In the genomic region with DNA sequence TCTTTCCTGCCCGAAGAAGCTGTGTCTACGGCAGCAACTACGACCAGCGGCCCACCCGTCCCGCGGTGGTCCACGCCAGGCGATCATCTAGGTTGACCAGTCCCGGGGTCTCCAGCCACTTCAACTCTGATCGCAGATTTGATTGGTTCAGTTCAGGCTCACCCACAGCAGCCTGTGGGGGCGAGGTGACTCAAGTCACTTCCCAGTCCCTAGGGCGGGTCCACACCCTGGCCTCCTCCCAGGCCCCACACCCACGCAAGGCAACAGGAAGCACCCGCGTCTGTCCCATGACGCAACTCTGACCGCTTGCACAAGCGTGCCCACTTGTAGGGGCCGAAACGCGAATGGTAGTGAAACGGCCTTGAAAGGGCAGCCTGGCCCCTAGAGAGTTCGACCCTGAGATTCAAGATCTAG, we compare ENCODE assay signal across 8 mouse cellular contexts. TPM values are rescaled to one million over a fixed set of nuclear protein-coding genes. Genes with fewer than 3 reads are reported as not detected.
A peak's percentile ranks its signal among the peaks of the same experiment; 100 is the strongest.
DNase-seq lines count a peak whose midpoint lies in the region; ATAC-seq and TF ChIP-seq lines count a peak whose summit lies in the region.

No protein-coding gene starts in this region.

- no peaks in the 10 kb centered on the region for H3K4me1 ChIP-seq in ES-Bruce4 (ENCODE audit: control insufficient read depth, insufficient read depth, low read length)
- peaks cover 18 to 47% of the 10 kb centered on the region in 2 experiments for H3K4me1 ChIP-seq in heart, embryonic 14.5 days (ENCODE audit: control insufficient read depth in 2 of 2, insufficient read depth in 2 of 2, low read length in 2 of 2)
- H3K4me1 ChIP-seq in kidney, postnatal 0 days (replicated peaks; ENCODE audit: insufficient read depth, low read length), result peaks cover 41% of the 10 kb centered on the region
- H3K4me1 ChIP-seq in lung, postnatal 0 days (ENCODE audit: insufficient read depth, low read depth, low read length), result peaks cover 27% of the 10 kb centered on the region
- H3K4me1 ChIP-seq in olfactory bulb, adult 2 months (ENCODE audit: control insufficient read depth, insufficient read depth, low read length), result peaks cover 33% of the 10 kb centered on the region

- WGBS in heart, embryonic 14.5 days, result under 1% methylated on average over 24 of the region's 24 CpGs
- WGBS in kidney, postnatal 0 days, result under 1% methylated on average over 24 of the region's 24 CpGs
- under 1% methylated on average over 24 of the region's 24 CpGs for WGBS in lung, postnatal 0 days
- WGBS in olfactory bulb, adult 2 months, result 7% methylated on average over 24 of the region's 24 CpGs

- H3K27ac ChIP-seq in ES-Bruce4 (ENCODE audit: insufficient read depth, low read length), result peak overlapping the region; percentile 99
- H3K27ac ChIP-seq in heart, embryonic 14.5 days (replicated peaks in 1 of 2; ENCODE audit: control insufficient read depth in 1 of 2, insufficient read depth in 1 of 2, low read depth in 2 of 2, low read length in 2 of 2), result peak overlapping the region; percentile 89 to 94
- H3K27ac ChIP-seq in kidney, postnatal 0 days, result peak overlapping the region; percentile 95
- peak overlapping the region; percentile 99 for H3K27ac ChIP-seq in lung, postnatal 0 days (ENCODE audit: low read length)
- 0 out of 2 replicates have a peak overlapping the region, but pooled peaks have one; percentile 4 for H3K27ac ChIP-seq in olfactory bulb, adult 2 months (ENCODE audit: insufficient read depth, low read depth, low read length)

- TF ChIP-seq EP300 in ES-Bruce4 (IDR thresholded peaks at IDR 0.05; ENCODE audit: insufficient read depth, low read depth, low read length), result peak; percentile 49; the same call in 1 of the 2 replicates
- peak; percentile 86 for TF ChIP-seq EP300 in lung, postnatal 0 days (IDR thresholded peaks at IDR 0.05)

- peak; percentile 51 for ATAC-seq in erythroblast, adult 5-6 weeks (replicated peaks; ENCODE audit: low FRiP score, poor library complexity, severe bottlenecking)
- ATAC-seq in heart, embryonic 14.5 days (ENCODE audit: insufficient number of reproducible peaks, insufficient read depth, low FRiP score, low read depth), result peak; percentile 42
- ATAC-seq in kidney, postnatal 0 days (replicated peaks; ENCODE audit: low FRiP score, low read depth), result peak; percentile 17
- ATAC-seq in lung, postnatal 0 days, result peak; percentile 69

- peaks cover 16% of the 10 kb centered on the region for H3K36me3 ChIP-seq in ES-Bruce4 (ENCODE audit: control insufficient read depth, insufficient read depth, low read length, poor library complexity, severe bottlenecking)
- H3K36me3 ChIP-seq in heart, embryonic 14.5 days (ENCODE audit: control insufficient read depth, insufficient read depth, low read length), result no peaks in the 10 kb centered on the region
- H3K36me3 ChIP-seq in kidney, postnatal 0 days (ENCODE audit: insufficient read depth, low read length), result no peaks in the 10 kb centered on the region
- no peaks in the 10 kb centered on the region for H3K36me3 ChIP-seq in lung, postnatal 0 days (ENCODE audit: insufficient read depth, low read length)

- H3K4me3 ChIP-seq in ES-Bruce4 (ENCODE audit: low read depth, low read length), result peak overlapping the region; percentile 88
- peak overlapping the region; percentile 69 to 83 for H3K4me3 ChIP-seq in heart, embryonic 14.5 days (ENCODE audit: control insufficient read depth in 1 of 2, insufficient read depth in 1 of 2, low read depth in 1 of 2, low read length in 2 of 2)
- H3K4me3 ChIP-seq in kidney, postnatal 0 days (replicated peaks; ENCODE audit: low read depth, low read length), result peak overlapping the region; percentile 86
- peak overlapping the region; percentile 97 for H3K4me3 ChIP-seq in lung, postnatal 0 days (ENCODE audit: low read depth, low read length)
- peak overlapping the region; percentile 56 for H3K4me3 ChIP-seq in olfactory bulb, adult 2 months (ENCODE audit: insufficient read depth, low read depth, low read length)

- H3K9me3 ChIP-seq in ES-Bruce4 (replicated peaks; ENCODE audit: control insufficient read depth, insufficient read depth, low read length, poor library complexity, severe bottlenecking), result no peaks in the 10 kb centered on the region
- H3K9me3 ChIP-seq in heart, embryonic 14.5 days (ENCODE audit: control insufficient read depth, low read length), result no peaks in the 10 kb centered on the region
- no peaks in the 10 kb centered on the region for H3K9me3 ChIP-seq in kidney, postnatal 0 days (replicated peaks; ENCODE audit: low read length)
- no peaks in the 10 kb centered on the region for H3K9me3 ChIP-seq in lung, postnatal 0 days (ENCODE audit: low read length)

- DNase-seq in adrenal gland, postnatal 4 days (ENCODE audit: low spot score in 2 of 2), result peak; percentile 61 to 76
- DNase-seq in kidney, postnatal 0 days (ENCODE audit: low spot score), result peak; percentile 87
- peak; percentile 98 for DNase-seq in lung, postnatal 0 days (ENCODE audit: low spot score)
- DNase-seq in thymus, postnatal 36 days, result peak; percentile 72 to 81

- no peaks in the 10 kb centered on the region for H3K27me3 ChIP-seq in ES-Bruce4 (ENCODE audit: control insufficient read depth, insufficient read depth, low read length, poor library complexity, severe bottlenecking)
- no peaks in the 10 kb centered on the region for H3K27me3 ChIP-seq in heart, embryonic 14.5 days (ENCODE audit: control insufficient read depth, insufficient read depth, low read length)
- no peaks in the 10 kb centered on the region for H3K27me3 ChIP-seq in kidney, postnatal 0 days (ENCODE audit: insufficient read depth, low read length)
- H3K27me3 ChIP-seq in lung, postnatal 0 days (replicated peaks; ENCODE audit: insufficient read depth, low read length), result no peaks in the 10 kb centered on the region

- no peak for TF ChIP-seq POLR2A in ES-Bruce4 (IDR thresholded peaks at IDR 0.05; ENCODE audit: insufficient read depth, low read length)
- no peak for TF ChIP-seq POLR2A in olfactory bulb, adult 2 months (IDR thresholded peaks at IDR 0.05; ENCODE audit: insufficient read depth, low read depth, low read length)

- TF ChIP-seq CTCF in ES-Bruce4 (IDR thresholded peaks at IDR 0.05; ENCODE audit: low read depth, low read length), result no peak
- TF ChIP-seq CTCF in kidney, postnatal 0 days (IDR thresholded peaks at IDR 0.05; ENCODE audit: low read depth), result no peak
- TF ChIP-seq CTCF in lung, postnatal 0 days (IDR thresholded peaks at IDR 0.05), result no peak; the same call in 1 of the 2 replicates
- no peak for TF ChIP-seq CTCF in olfactory bulb, adult 2 months (IDR thresholded peaks at IDR 0.05; ENCODE audit: insufficient read depth, low read depth, low read length)

- H3K9ac ChIP-seq in ES-Bruce4 (ENCODE audit: low read depth, poor library complexity, severe bottlenecking), result peak overlapping the region; percentile 94
- H3K9ac ChIP-seq in heart, embryonic 14.5 days (ENCODE audit: low read length), result peak overlapping the region; percentile 95
- H3K9ac ChIP-seq in kidney, postnatal 0 days (ENCODE audit: low read depth, low read length), result peak overlapping the region; percentile 90
- peak overlapping the region; percentile 99 for H3K9ac ChIP-seq in lung, postnatal 0 days (replicated peaks; ENCODE audit: low read depth)

- H3K4me2 ChIP-seq in heart, embryonic 14.5 days (ENCODE audit: low read length), result peak overlapping the region; percentile 68
- peak overlapping the region; percentile 80 for H3K4me2 ChIP-seq in kidney, postnatal 0 days (ENCODE audit: low read length)
- peak overlapping the region; percentile 79 for H3K4me2 ChIP-seq in lung, postnatal 0 days (replicated peaks; ENCODE audit: low read depth, low read length)

RNA-seq across cellular contexts. Expression of a gene that starts 1.2 kb away (rescaled TPM):
- polyA plus RNA-seq in ES-Bruce4 (2011; ENCODE audit: insufficient read depth, insufficient read length, low read depth, missing spikeins), result 42.8 and 44.8 TPM in 2 replicates
- total RNA-seq in adrenal gland, postnatal 4 days (2021), result 10 to 100 TPM; 35.1 to 35.3 TPM
- total RNA-seq in erythroblast, adult 5-6 weeks (2015; ENCODE audit: low replicate concordance), result 17.8 and 22.9 TPM in 2 replicates
- 9.2 and 14.8 TPM in 2 replicates for total RNA-seq in erythroblast, adult 5-6 weeks (2017; ENCODE audit: low replicate concordance)
- polyA plus RNA-seq in heart, embryonic 14.5 days (2014; fragmentation: Nextera tagmentation; extraction: Ambion mirVana), result 36.4 and 43.8 TPM in 2 replicates
- polyA plus RNA-seq in kidney, postnatal 0 days (2015; fragmentation: Nextera tagmentation; extraction: Ambion mirVana), result 77.4 and 83.8 TPM in 2 replicates
- 113 and 140 TPM in 2 replicates for polyA plus RNA-seq in lung, postnatal 0 days (2015; fragmentation: Nextera tagmentation; extraction: Ambion mirVana)
- not detected in 2 replicates for polyA plus RNA-seq in olfactory bulb, adult 2 months (2012; ENCODE audit: insufficient read depth, insufficient read length, low replicate concordance, missing spikeins)

RNA-seq across cellular contexts. Expression of a gene that starts 24.6 kb away (rescaled TPM):
- polyA plus RNA-seq in ES-Bruce4 (2011; ENCODE audit: insufficient read depth, insufficient read length, low read depth, missing spikeins), result 77.6 and 79.8 TPM in 2 replicates
- total RNA-seq in adrenal gland, postnatal 4 days (2021), result 100 to 1,000 TPM; 122 to 124 TPM
- total RNA-seq in erythroblast, adult 5-6 weeks (2015; ENCODE audit: low replicate concordance), result 9.8 and 16.9 TPM in 2 replicates
- total RNA-seq in erythroblast, adult 5-6 weeks (2017; ENCODE audit: low replicate concordance), result 18.3 and 21.5 TPM in 2 replicates
- 46.1 and 50.0 TPM in 2 replicates for polyA plus RNA-seq in heart, embryonic 14.5 days (2014; fragmentation: Nextera tagmentation; extraction: Ambion mirVana)
- 55.3 and 56.1 TPM in 2 replicates for polyA plus RNA-seq in kidney, postnatal 0 days (2015; fragmentation: Nextera tagmentation; extraction: Ambion mirVana)
- 38.4 and 43.4 TPM in 2 replicates for polyA plus RNA-seq in lung, postnatal 0 days (2015; fragmentation: Nextera tagmentation; extraction: Ambion mirVana)
- polyA plus RNA-seq in olfactory bulb, adult 2 months (2012; ENCODE audit: insufficient read depth, insufficient read length, low replicate concordance, missing spikeins), result not detected in 2 replicates

RNA-seq across cellular contexts. Expression of a gene that starts 26.2 kb away (rescaled TPM):
- polyA plus RNA-seq in ES-Bruce4 (2011; ENCODE audit: insufficient read depth, insufficient read length, low read depth, missing spikeins), result 89.7 and 97.9 TPM in 2 replicates
- 10 to 100 TPM; 88.9 to 89.0 TPM for total RNA-seq in adrenal gland, postnatal 4 days (2021)
- 12.7 and 19.9 TPM in 2 replicates for total RNA-seq in erythroblast, adult 5-6 weeks (2015; ENCODE audit: low replicate concordance)
- total RNA-seq in erythroblast, adult 5-6 weeks (2017; ENCODE audit: low replicate concordance), result 8.2 and 13.1 TPM in 2 replicates
- 15.1 and 17.4 TPM in 2 replicates for polyA plus RNA-seq in heart, embryonic 14.5 days (2014; fragmentation: Nextera tagmentation; extraction: Ambion mirVana)
- 15.9 and 16.1 TPM in 2 replicates for polyA plus RNA-seq in kidney, postnatal 0 days (2015; fragmentation: Nextera tagmentation; extraction: Ambion mirVana)
- polyA plus RNA-seq in lung, postnatal 0 days (2015; fragmentation: Nextera tagmentation; extraction: Ambion mirVana), result 7.1 and 7.4 TPM in 2 replicates
- polyA plus RNA-seq in olfactory bulb, adult 2 months (2012; ENCODE audit: insufficient read depth, insufficient read length, low replicate concordance, missing spikeins), result not detected in 2 replicates

RNA-seq across cellular contexts. Expression of a gene that starts 39.8 kb away (rescaled TPM):
- polyA plus RNA-seq in ES-Bruce4 (2011; ENCODE audit: insufficient read depth, insufficient read length, low read depth, missing spikeins), result not detected in 2 replicates
- 1 to 10 TPM; 6.5 to 7.2 TPM for total RNA-seq in adrenal gland, postnatal 4 days (2021)
- total RNA-seq in erythroblast, adult 5-6 weeks (2015; ENCODE audit: low replicate concordance), result 37.4 and 40.3 TPM in 2 replicates
- total RNA-seq in erythroblast, adult 5-6 weeks (2017; ENCODE audit: low replicate concordance), result 43.1 and 44.2 TPM in 2 replicates
- 12.1 and 13.7 TPM in 2 replicates for polyA plus RNA-seq in heart, embryonic 14.5 days (2014; fragmentation: Nextera tagmentation; extraction: Ambion mirVana)
- polyA plus RNA-seq in kidney, postnatal 0 days (2015; fragmentation: Nextera tagmentation; extraction: Ambion mirVana), result 6.1 and 6.4 TPM in 2 replicates
- polyA plus RNA-seq in lung, postnatal 0 days (2015; fragmentation: Nextera tagmentation; extraction: Ambion mirVana), result 11.6 and 13.9 TPM in 2 replicates
- not detected in 2 replicates for polyA plus RNA-seq in olfactory bulb, adult 2 months (2012; ENCODE audit: insufficient read depth, insufficient read length, low replicate concordance, missing spikeins)

Comparison
In these comparisons a context has a peak if more than half of its experiments do, and no peak if none do; other contexts are left out.
1. Peak in every context shown above with its lines: DNase-seq, ATAC-seq, H3K4me3 ChIP-seq and H3K27ac ChIP-seq.
2. H3K27ac ChIP-seq: peak in every context shown above with its lines; median percentile 99 in ES-Bruce4; 99 in lung, postnatal 0 days; 95 in kidney, postnatal 0 days; 92 in heart, embryonic 14.5 days; 4 in olfactory bulb, adult 2 months.
3. ATAC-seq: peak in every context shown above with its lines; median percentile 69 in lung, postnatal 0 days; 51 in erythroblast, adult 5-6 weeks; 42 in heart, embryonic 14.5 days; 17 in kidney, postnatal 0 days.
4. RNA of a gene that starts 1.2 kb away (polyA plus RNA-seq): 113 to 140 TPM in lung, postnatal 0 days, 77.4 to 83.8 TPM in kidney, postnatal 0 days, 36.4 to 43.8 TPM in heart, embryonic 14.5 days and 42.8 to 44.8 TPM in ES-Bruce4; not detected in olfactory bulb, adult 2 months; every median in the first group is over 10 times any median in the second.